Mouse (Mus musculus) erythroblast, embryonic 14.5 days (primary cell): ENCODE data around the gene Abhd17a.

Source experiments
- GATA1 ChIP-seq: IDR thresholded peaks from 2 replicates; pipeline ENCODE4 v1.6.1; 2012; ENCODE audit warnings: low read length, inconsistent platforms, mixed read lengths
- TAL1 ChIP-seq: IDR thresholded peaks from 3 replicates; pipeline ENCODE4 v1.6.1; 2012; ENCODE audit warnings: low read length, inconsistent platforms, mixed read lengths

DNA sequence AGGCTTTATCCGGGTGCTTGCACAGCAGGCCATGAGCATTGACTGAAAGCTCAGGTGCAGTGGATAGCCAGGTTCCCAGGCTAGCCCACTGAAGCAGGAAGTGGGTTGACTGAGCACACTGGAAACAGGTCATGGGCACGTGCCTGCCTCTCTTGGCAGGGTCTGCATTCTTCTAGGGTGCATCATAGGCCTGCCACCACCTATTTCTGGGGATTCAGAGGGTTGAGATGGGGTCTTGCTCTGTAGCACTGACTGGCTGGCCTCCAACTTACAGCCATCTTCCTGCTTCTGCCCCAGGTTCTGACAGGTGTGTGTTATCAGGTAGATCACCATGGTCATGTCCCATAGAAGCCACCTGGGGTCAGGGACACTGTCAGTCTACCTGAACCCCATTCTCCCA lies 14.8 kb upstream of the Abhd17a start:
- no peak for TF ChIP-seq GATA1
- TF ChIP-seq TAL1: no peak
